Mouse (Mus musculus) cerebral cortex, adult 2 months (tissue): ENCODE data around the gene Dip2c.

ENCODE experiments used
- WGBS: fragments of 180-500 bp; shearing (Covaris S2); methylation state at CpG from one replicate; pipeline ENCODE4 v1.1.7; 2018; 5-methylcytosine and 5-hydroxymethylcytosine counted together

The Dip2c gene

GRCm38 (mm10) chr13:9329307-9329915 is 53.1 kb downstream of the Dip2c start:
- WGBS, result 71% methylated on average over 1 of the region's 1 CpGs

GRCm38 (mm10) chr13:9340293-9340692 is 64.0 kb downstream of the Dip2c start:
- WGBS, result 78% methylated on average over 4 of the region's 4 CpGs

- 71% methylated on average over 1 of the region's 1 CpGs for WGBS
Observed at GRCm38 (mm10) chr13:9342696-9343095, 66.4 kb downstream of the Dip2c start.

- 87% methylated on average over 3 of the region's 3 CpGs for WGBS
Observed at GRCm38 (mm10) chr13:9347448-9347847, 71.1 kb downstream of the Dip2c start.

GRCm38 (mm10) chr13:9350670-9351069 is 74.3 kb downstream of the Dip2c start:
- WGBS, result 40% methylated on average over 2 of the region's 2 CpGs

GRCm38 (mm10) chr13:9353890-9354289 is 77.6 kb downstream of the Dip2c start:
- WGBS, result 64% methylated on average over 1 of the region's 1 CpGs

GRCm38 (mm10) chr13:9355331-9355730 is 79.0 kb downstream of the Dip2c start:
- WGBS, result 41% methylated on average over 4 of the region's 4 CpGs

- 48% methylated on average over 2 of the region's 2 CpGs for WGBS
Observed at GRCm38 (mm10) chr13:9361457-9361856, 85.1 kb downstream of the Dip2c start.

- WGBS, result 37% methylated on average over 1 of the region's 1 CpGs
Observed at GRCm38 (mm10) chr13:9371387-9371786, 95.1 kb downstream of the Dip2c start.

GRCm38 (mm10) chr13:9377130-9377529 is 100.8 kb downstream of the Dip2c start:
- 30% methylated on average over 2 of the region's 2 CpGs for WGBS

- 62% methylated on average over 5 of the region's 5 CpGs for WGBS
Observed at GRCm38 (mm10) chr13:9380740-9381410, 104.5 kb downstream of the Dip2c start.

GRCm38 (mm10) chr13:9388017-9388416 is 111.7 kb downstream of the Dip2c start:
- 93% methylated on average over 2 of the region's 2 CpGs for WGBS

- WGBS, result 79% methylated on average over 1 of the region's 1 CpGs
Observed at GRCm38 (mm10) chr13:9389334-9389733, 113.0 kb downstream of the Dip2c start.

GRCm38 (mm10) chr13:9390204-9390804 is 114.0 kb downstream of the Dip2c start:
- WGBS, result 54% methylated on average over 5 of the region's 5 CpGs

GRCm38 (mm10) chr13:9393470-9393869 is 117.1 kb downstream of the Dip2c start:
- 53% methylated on average over 3 of the region's 3 CpGs for WGBS

- WGBS, result 54% methylated on average over 1 of the region's 1 CpGs
Observed at GRCm38 (mm10) chr13:9395286-9395685, 119.0 kb downstream of the Dip2c start.

GRCm38 (mm10) chr13:9398846-9399245 is 122.5 kb downstream of the Dip2c start:
- WGBS, result 19% methylated on average over 1 of the region's 1 CpGs

GRCm38 (mm10) chr13:9405399-9405798 is 129.1 kb downstream of the Dip2c start:
- 59% methylated on average over 1 of the region's 1 CpGs for WGBS

- WGBS, result 83% methylated on average over 4 of the region's 4 CpGs
Observed at GRCm38 (mm10) chr13:9408983-9409382, 132.7 kb downstream of the Dip2c start.

GRCm38 (mm10) chr13:9418441-9418840 is 142.1 kb downstream of the Dip2c start:
- WGBS, result 61% methylated on average over 3 of the region's 3 CpGs

GRCm38 (mm10) chr13:9421949-9422348 is 145.6 kb downstream of the Dip2c start:
- 91% methylated on average over 4 of the region's 4 CpGs for WGBS

GRCm38 (mm10) chr13:9422876-9423275 is 146.5 kb downstream of the Dip2c start:
- WGBS, result 67% methylated on average over 1 of the region's 1 CpGs

GRCm38 (mm10) chr13:9426779-9427178 is 150.5 kb downstream of the Dip2c start:
- 43% methylated on average over 4 of the region's 4 CpGs for WGBS
